Mouse (Mus musculus) forebrain, embryonic 10.5 days (tissue): ENCODE measurements around the gene Ubash3b. TPM values are rescaled to one million over a fixed set of nuclear protein-coding genes. Genes with fewer than 3 reads are reported as not detected.

Source experiments
- DNase-seq: peaks from one replicate; pipeline ENCODE4 v3.0.0-alpha.2; 2017; ENCODE audit warnings: low spot score; ENCODE audit errors: extremely low spot score
- H3K27ac ChIP-seq: fragments of 300-500 bp; sonication (generic); 2 replicates; pipeline ENCODE4 v1.5.1; 2016; ENCODE audit warnings: mild to moderate bottlenecking
- H3K27me3 ChIP-seq: fragments of 300-500 bp; sonication (generic); 2 replicates; pipeline ENCODE4 v1.6.1; 2016; ENCODE audit warnings: mild to moderate bottlenecking; ENCODE audit not compliant: poor library complexity, severe bottlenecking
- H3K36me3 ChIP-seq: fragments of 300-500 bp; sonication (generic); replicated peaks from 2 replicates; pipeline ENCODE4 v1.6.1; 2016; ENCODE audit warnings: mild to moderate bottlenecking, moderate library complexity
- H3K4me1 ChIP-seq: fragments of 300-500 bp; sonication (generic); 2 replicates; pipeline ENCODE4 v1.6.1; 2016
- H3K4me3 ChIP-seq: fragments of 300-500 bp; sonication (generic); 2 replicates; pipeline ENCODE4 v1.5.1; 2016; ENCODE audit warnings: mild to moderate bottlenecking, moderate library complexity
- H3K9me3 ChIP-seq: fragments of 300-500 bp; sonication (generic); 2 replicates; pipeline ENCODE4 v1.6.1; 2016; ENCODE audit warnings: mild to moderate bottlenecking, moderate library complexity
- WGBS: fragments of 180-500 bp; shearing (Covaris S2); methylation state at CpG from one replicate; pipeline ENCODE4 v1.1.7; 2016; 5-methylcytosine and 5-hydroxymethylcytosine counted together
- polyA plus RNA-seq: library from polyadenylated mRNA; unstranded; fragments of >200 nt; fragmentation: Nextera tagmentation; extraction: Ambion mirVana; gene quantifications from 2 replicates; pipeline ENCODE4 v1.2.1, GENCODE M21; 2016

Ubash3b gene
- polyA plus RNA-seq, 1 experiment from 2014 or later = 3.8 TPM

- Histone ChIP-seq H3K27me3 (no peaks in the 10 kb centered on the region), H3K4me3 (no peak overlapping the region), H3K36me3 (no peaks in the 10 kb centered on the region), H3K4me1 (peaks cover 14% of the 10 kb centered on the region), H3K27ac (no peak overlapping the region), H3K9me3 (no peaks in the 10 kb centered on the region)
- DNase-seq = no peak
- WGBS = 82% methylated on average over 3 of the region's 3 CpGs
Observed at GRCm38 (mm10) chr9:41048820-41049219, 112.7 kb downstream of the Ubash3b start.

DNA sequence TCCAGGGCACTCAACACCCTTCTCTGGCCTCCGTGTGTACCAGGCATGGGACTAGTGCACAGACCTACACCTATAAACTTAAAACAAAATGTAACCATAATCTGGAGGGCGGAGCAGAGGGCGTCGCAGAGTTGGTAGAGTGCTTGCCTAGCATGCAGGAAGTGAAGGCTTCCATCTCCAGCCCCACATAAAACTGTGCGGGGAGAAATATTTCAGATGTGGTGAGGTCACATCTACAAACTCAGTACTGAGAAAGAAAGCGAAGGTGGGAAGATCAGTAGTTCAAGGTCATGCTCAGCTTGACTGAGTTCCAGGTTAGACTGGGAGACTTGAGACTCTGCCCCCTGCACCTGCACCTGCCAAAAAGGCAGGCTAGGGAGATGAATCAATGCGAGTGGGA, 113.3 kb downstream of the Ubash3b start:
- 96% methylated on average over 7 of the region's 7 CpGs for WGBS
- no peaks in the 10 kb centered on the region for H3K27me3 ChIP-seq
- H3K36me3 ChIP-seq = no peaks in the 10 kb centered on the region
- H3K4me1 ChIP-seq = peaks cover 10% of the 10 kb centered on the region
- H3K27ac ChIP-seq = no peak overlapping the region
- no peak for DNase-seq
- no peaks in the 10 kb centered on the region for H3K9me3 ChIP-seq
- H3K4me3 ChIP-seq = no peak overlapping the region

GRCm38 (mm10) chr9:41047654-41048053, 113.8 kb downstream of the Ubash3b start:
- no peak for DNase-seq
- Histone ChIP-seq H3K4me1 (peaks cover 6% of the 10 kb centered on the region), H3K4me3 (no peak overlapping the region), H3K36me3 (no peaks in the 10 kb centered on the region), H3K9me3 (no peaks in the 10 kb centered on the region), H3K27ac (no peak overlapping the region), H3K27me3 (no peaks in the 10 kb centered on the region)
- WGBS = 91% methylated on average over 2 of the region's 2 CpGs

DNA sequence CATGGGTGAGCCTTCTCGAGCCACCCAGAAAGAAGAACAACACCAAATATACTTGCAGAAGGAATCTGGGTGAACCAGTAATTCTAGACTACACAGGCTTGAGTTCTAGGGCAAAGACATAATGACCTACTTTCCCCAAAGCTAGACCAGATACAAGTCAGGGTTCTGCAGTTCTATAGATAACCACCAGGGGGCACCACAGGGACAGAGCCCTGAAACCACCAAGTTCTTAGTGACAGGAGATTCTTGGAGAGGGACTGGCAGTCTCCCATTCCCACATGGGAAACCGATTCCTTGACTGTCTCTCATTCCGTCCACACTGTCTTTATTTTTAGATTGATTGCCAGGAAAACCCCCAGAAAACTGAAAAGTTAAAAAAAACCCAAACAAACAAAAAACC, 116.9 kb downstream of the Ubash3b start:
- Histone ChIP-seq H3K27me3 (no peaks in the 10 kb centered on the region), H3K36me3 (no peaks in the 10 kb centered on the region), H3K4me1 (peaks cover 6% of the 10 kb centered on the region), H3K27ac (no peak overlapping the region), H3K4me3 (no peak overlapping the region), H3K9me3 (no peaks in the 10 kb centered on the region)
- DNase-seq = peak; percentile 80
- 26% methylated on average over 3 of the region's 3 CpGs for WGBS

DNA sequence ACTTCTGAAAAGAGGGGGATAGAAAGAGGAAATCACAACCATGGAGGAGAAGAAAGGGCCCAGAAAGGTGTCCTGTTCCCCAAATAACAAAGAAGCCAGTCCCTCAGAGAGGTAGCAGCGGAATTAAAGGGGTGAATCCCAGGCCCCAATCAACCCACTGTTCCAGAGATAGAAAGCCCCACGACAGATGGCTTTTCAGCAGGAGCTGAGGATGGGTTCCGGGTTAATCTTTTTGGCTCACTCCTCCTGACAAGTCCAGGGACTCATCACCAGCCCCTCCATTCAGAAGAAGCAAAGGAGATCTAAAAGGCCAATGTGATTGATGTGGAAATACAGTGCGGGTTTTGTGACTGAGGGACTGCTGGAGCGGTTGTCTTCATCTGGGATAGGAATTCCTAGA, 117.9 kb downstream of the Ubash3b start:
- Histone ChIP-seq H3K4me1 (peaks cover 6% of the 10 kb centered on the region), H3K36me3 (no peaks in the 10 kb centered on the region), H3K9me3 (no peaks in the 10 kb centered on the region), H3K27ac (no peak overlapping the region), H3K4me3 (no peak overlapping the region), H3K27me3 (no peaks in the 10 kb centered on the region)
- 89% methylated on average over 5 of the region's 5 CpGs for WGBS
- no peak for DNase-seq

DNA sequence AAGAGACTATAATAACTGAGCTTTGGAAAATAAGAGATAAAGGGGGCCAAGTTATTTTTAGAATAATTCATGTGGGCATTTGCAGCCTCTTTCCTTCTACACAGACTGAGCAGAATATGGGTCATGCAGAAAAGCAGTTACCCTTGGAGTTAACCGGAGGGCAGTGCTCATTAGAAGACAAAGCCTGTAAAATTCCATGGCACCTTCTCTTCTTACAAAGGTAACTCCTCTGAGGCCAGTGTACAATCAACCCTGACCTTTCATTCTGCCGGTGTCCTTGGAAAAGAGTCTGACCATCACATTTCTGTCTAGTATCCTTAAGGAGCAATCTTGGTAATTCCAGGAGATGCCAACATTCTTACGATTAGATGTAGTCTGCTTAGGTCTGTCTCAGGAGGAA, 120.1 kb downstream of the Ubash3b start:
- Histone ChIP-seq H3K4me1 (peaks cover 9% of the 10 kb centered on the region), H3K36me3 (no peaks in the 10 kb centered on the region)

DNA sequence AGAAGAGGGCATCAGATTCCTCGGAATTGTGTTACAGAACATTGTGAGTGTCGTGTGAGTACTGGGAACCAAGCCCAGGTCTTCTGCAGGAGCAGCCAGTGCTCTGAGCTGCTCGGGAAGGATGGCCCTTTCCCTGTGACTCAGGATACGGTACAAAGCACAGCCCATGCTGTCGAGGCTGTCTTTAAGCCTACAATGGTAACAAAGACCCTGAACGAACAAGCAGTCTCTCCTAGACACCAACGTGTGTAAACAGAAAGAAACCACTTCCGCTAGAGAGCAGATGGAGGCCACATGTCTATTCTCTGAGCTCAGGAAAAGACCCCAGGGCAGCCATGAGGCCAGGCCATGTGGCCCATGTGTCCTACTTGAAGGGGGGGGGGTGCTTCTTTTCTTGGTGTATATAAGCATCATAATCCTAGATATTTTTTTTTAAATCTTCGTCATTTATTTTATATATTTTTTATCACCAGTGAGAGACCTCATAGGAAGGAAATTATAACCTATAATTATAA, 123.3 kb downstream of the Ubash3b start:
- peak overlapping the region; percentile 61 for H3K27ac ChIP-seq
- WGBS = 72% methylated on average over 9 of the region's 9 CpGs
- no peak for DNase-seq

More for the DNA sequence above, 120.1 kb downstream of the Ubash3b start:
- H3K4me3 ChIP-seq = no peak overlapping the region
- no peak overlapping the region for H3K27ac ChIP-seq
- no peak for DNase-seq
- no peaks in the 10 kb centered on the region for H3K9me3 ChIP-seq
- WGBS = 86% methylated on average over 3 of the region's 3 CpGs
- H3K27me3 ChIP-seq = no peaks in the 10 kb centered on the region

DNA sequence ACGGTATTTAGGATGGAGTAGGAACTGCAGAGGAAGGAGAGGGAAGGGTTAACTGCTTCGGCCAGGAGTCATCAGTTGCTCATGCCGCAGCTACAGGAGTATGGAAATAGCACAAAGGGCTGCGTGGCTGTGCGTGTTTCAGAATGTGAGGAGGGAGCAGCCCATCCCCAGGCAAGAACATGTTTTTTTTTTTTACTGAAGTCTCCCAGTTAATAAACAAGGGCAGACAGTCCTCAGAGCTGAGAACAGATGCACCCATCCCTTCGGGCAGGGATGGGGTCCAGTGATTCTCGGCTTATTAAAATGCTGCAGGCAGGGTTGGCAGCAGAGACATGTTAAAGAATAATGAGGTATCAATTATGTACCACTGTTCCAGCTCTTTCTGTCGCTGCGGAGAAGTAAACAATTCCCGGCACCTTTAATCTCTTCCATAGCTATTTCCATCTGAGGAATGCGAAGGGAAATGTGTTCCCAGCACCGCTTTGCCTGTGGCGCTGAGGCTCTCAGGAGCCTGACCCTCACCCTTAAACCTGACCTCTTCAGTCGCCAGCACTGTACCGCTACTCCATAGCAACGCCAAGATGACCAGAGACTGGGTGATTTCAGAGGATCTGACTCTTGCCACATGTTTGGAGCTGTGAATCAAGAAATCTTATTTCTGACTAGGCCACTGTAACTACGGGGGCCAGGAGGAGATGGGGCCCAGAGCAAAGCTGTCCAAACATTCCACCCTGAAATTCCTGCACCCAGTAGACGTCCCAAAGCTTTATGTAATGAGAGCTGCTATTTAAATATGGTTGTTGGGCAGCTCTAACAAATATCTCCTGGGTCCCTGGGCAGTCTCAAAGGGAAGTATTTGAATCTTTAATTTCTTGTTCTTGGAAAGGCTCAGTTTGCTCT, 129.7 kb downstream of the Ubash3b start:
- Histone ChIP-seq H3K36me3 (no peaks in the 10 kb centered on the region), H3K27ac (no peak overlapping the region), H3K4me3 (no peak overlapping the region), H3K27me3 (no peaks in the 10 kb centered on the region), H3K4me1 (peaks cover 18% of the 10 kb centered on the region), H3K9me3 (no peaks in the 10 kb centered on the region)
- DNase-seq = no peak
- 67% methylated on average over 18 of the region's 18 CpGs for WGBS

More for the DNA sequence above, 123.3 kb downstream of the Ubash3b start:
- Histone ChIP-seq H3K27me3 (no peaks in the 10 kb centered on the region), H3K9me3 (no peaks in the 10 kb centered on the region), H3K4me1 (0 out of 2 replicates have a peak, but pooled peaks cover 10% of the 10 kb centered on the region), H3K36me3 (no peaks in the 10 kb centered on the region), H3K4me3 (no peak overlapping the region)

- 86% methylated on average over 6 of the region's 6 CpGs for WGBS
Observed at GRCm38 (mm10) chr9:41029827-41030226, 131.7 kb downstream of the Ubash3b start.

GRCm38 (mm10) chr9:41028470-41028869, 133.0 kb downstream of the Ubash3b start:
- Histone ChIP-seq H3K27me3 (no peaks in the 10 kb centered on the region), H3K9me3 (no peaks in the 10 kb centered on the region), H3K27ac (no peak overlapping the region), H3K36me3 (no peaks in the 10 kb centered on the region), H3K4me1 (peaks cover 11% of the 10 kb centered on the region), H3K4me3 (no peak overlapping the region)
- 44% methylated on average over 5 of the region's 5 CpGs for WGBS
- peak; percentile 48 for DNase-seq

More at GRCm38 (mm10) chr9:41029827-41030226, 131.7 kb downstream of the Ubash3b start:
- Histone ChIP-seq H3K27ac (no peak overlapping the region), H3K9me3 (no peaks in the 10 kb centered on the region), H3K27me3 (no peaks in the 10 kb centered on the region), H3K4me3 (no peak overlapping the region), H3K4me1 (peaks cover 18% of the 10 kb centered on the region), H3K36me3 (no peaks in the 10 kb centered on the region)
- no peak for DNase-seq

- DNase-seq = no peak
- WGBS = 68% methylated on average over 3 of the region's 3 CpGs
Observed at GRCm38 (mm10) chr9:41021690-41022089, 139.8 kb downstream of the Ubash3b start.

GRCm38 (mm10) chr9:41020486-41020885, 141.0 kb downstream of the Ubash3b start:
- no peak overlapping the region for H3K4me3 ChIP-seq
- H3K36me3 ChIP-seq = no peaks in the 10 kb centered on the region
- no peak for DNase-seq
- no peak overlapping the region for H3K27ac ChIP-seq
- H3K27me3 ChIP-seq = no peaks in the 10 kb centered on the region
- H3K9me3 ChIP-seq = no peaks in the 10 kb centered on the region
- no peaks in the 10 kb centered on the region for H3K4me1 ChIP-seq
- 89% methylated on average over 3 of the region's 3 CpGs for WGBS

More at GRCm38 (mm10) chr9:41021690-41022089, 139.8 kb downstream of the Ubash3b start:
- Histone ChIP-seq H3K27me3 (no peaks in the 10 kb centered on the region), H3K9me3 (no peaks in the 10 kb centered on the region), H3K27ac (no peak overlapping the region), H3K4me1 (no peaks in the 10 kb centered on the region), H3K36me3 (no peaks in the 10 kb centered on the region), H3K4me3 (no peak overlapping the region)

DNA sequence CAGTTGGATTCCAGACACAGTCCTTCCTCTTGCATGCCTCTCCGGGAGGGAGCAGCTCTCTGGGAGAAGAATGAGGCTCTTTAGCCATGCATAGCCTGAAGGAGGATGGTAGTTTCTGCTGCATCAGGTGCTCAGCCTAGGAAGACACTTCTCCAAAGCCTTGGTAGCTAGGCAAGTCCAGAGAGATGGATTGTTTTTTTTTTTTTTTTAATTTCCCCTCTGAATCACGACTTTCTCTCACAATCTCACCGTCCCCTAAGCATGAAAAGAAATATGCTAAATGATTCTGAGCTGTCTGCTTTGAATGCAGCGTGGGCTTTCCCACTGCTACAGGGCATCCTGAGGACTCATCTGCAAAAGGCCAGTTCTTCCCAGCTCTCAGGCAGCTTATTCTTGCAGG, 147.0 kb downstream of the Ubash3b start:
- Histone ChIP-seq H3K9me3 (no peaks in the 10 kb centered on the region), H3K36me3 (no peaks in the 10 kb centered on the region), H3K4me3 (no peak overlapping the region), H3K27ac (peak overlapping the region; percentile 67; the same call in 1 of the 2 replicates), H3K27me3 (0 out of 2 replicates have a peak, but pooled peaks cover 4% of the 10 kb centered on the region), H3K4me1 (peaks cover 45% of the 10 kb centered on the region)
- no peak for DNase-seq
- 56% methylated on average over 4 of the region's 4 CpGs for WGBS
